26 mouse cellular contexts compared by ENCODE assay signal in the genomic region with DNA sequence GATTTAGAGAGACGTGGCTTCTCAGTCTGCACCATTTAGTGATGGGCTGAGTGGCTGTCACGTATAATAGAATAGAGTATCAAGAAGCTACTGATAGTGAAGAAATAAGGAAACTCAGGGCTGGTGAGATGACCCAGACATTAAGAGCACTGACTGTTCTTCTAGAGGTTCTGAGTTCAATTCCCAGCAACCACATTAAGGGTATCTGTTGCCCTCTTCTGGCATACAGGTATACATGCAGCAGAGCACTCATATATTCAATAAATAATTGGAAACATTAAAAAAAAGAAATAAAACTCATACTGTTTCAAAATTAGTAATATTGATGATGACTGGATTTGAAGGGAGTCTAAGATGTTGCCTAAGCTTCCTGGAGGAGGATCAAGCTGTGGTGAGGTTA.
"Had no signal": no experiment of that assay in that cellular context is flagged by ENCODE, and none has a peak within 500 bp of the region (broad histone marks: within the 10 kb centered on the region; RNA-seq: fewer than 3 reads in every experiment).

No protein-coding gene starts in this region.

- H3K27ac ChIP-seq: gastrocnemius, adult 2 months; heart, embryonic 10.5 days; hindbrain, embryonic 10.5 days; hindbrain, embryonic 12.5 days; hindbrain, embryonic 14.5 days; intestine, embryonic 15.5 days; left cerebral cortex, adult 2 months; limb, embryonic 10.5 days; limb, embryonic 12.5 days; liver, embryonic 13.5 days had no signal

- H3K4me2 ChIP-seq: heart, embryonic 12.5 days; hindbrain, embryonic 12.5 days; hindbrain, embryonic 14.5 days; intestine, embryonic 15.5 days; limb, embryonic 12.5 days; liver, embryonic 11.5 days; liver, embryonic 13.5 days had no signal

- H3K4me3 ChIP-seq: gastrocnemius, adult 2 months; heart, embryonic 10.5 days; heart, embryonic 12.5 days; hindbrain, embryonic 10.5 days; hindbrain, embryonic 12.5 days; intestine, embryonic 15.5 days; left cerebral cortex, adult 2 months; limb, embryonic 10.5 days; limb, embryonic 12.5 days; liver, embryonic 13.5 days had no signal

- H3K9me3 ChIP-seq: heart, embryonic 10.5 days; heart, embryonic 12.5 days; hindbrain, embryonic 10.5 days; hindbrain, embryonic 12.5 days; intestine, embryonic 15.5 days; limb, embryonic 10.5 days; limb, embryonic 12.5 days; liver, embryonic 13.5 days had no signal

- H3K27me3 ChIP-seq: heart, embryonic 12.5 days; hindbrain, embryonic 12.5 days; intestine, embryonic 15.5 days; limb, embryonic 12.5 days; liver, embryonic 13.5 days had no signal

- H3K9ac ChIP-seq: heart, embryonic 12.5 days; hindbrain, embryonic 12.5 days; hindbrain, embryonic 14.5 days; intestine, embryonic 15.5 days; limb, embryonic 12.5 days; liver, embryonic 13.5 days had no signal

- H3K36me3 ChIP-seq: heart, embryonic 10.5 days; heart, embryonic 12.5 days; hindbrain, embryonic 10.5 days; hindbrain, embryonic 12.5 days; intestine, embryonic 15.5 days; limb, embryonic 10.5 days; limb, embryonic 12.5 days; liver, embryonic 13.5 days had no signal

- ATAC-seq: hindbrain, embryonic 16.5 days; inflammation-experienced regulatory T-cells, adult 6 months; intestine, embryonic 15.5 days; intestine, postnatal 0 days had no signal

- H3K4me1 ChIP-seq: heart, embryonic 10.5 days; heart, embryonic 12.5 days; hindbrain, embryonic 10.5 days; hindbrain, embryonic 12.5 days; intestine, embryonic 15.5 days; limb, embryonic 10.5 days; limb, embryonic 12.5 days; liver, embryonic 13.5 days had no signal

- DNase-seq: gastrocnemius, adult 2 months; gastrocnemius, postnatal 14 days; gastrocnemius, postnatal 36 days; heart, adult 11 months; heart, postnatal 10 days; heart, postnatal 4 days; kidney, adult 18-20 months; kidney, adult 8-10 months; kidney, postnatal 10 days; kidney, postnatal 25 days; kidney, postnatal 4 days; liver; liver, embryonic 13.5 days had no signal
